Mouse (Mus musculus): ENCODE measurements at regions not wholly inside any gene's neighbourhood (a gene's known extent, or its start where the extent isn't known, plus 50 kb on each side); places are given as distances from the start of the nearest gene placed in this dataset.

DNA sequence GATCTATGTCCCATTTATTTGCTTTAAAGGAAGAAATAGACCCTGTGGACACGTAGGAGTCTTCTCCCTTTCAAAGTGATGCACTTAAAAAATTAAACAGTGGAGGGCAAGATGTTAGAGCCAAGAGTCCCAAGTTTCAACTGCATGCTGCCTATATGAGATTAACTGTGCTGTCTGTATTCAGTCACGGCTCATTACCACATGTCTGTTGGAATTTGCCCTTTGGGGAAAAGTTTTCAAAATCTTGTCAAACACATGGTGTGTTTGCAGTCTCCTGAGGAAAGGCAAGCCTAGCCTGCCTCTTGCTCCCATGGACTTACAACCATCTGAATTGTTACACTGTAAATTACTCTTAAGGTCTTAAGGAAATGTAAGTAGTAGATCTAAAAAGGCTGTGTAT, 211.9 kb upstream of the Gimd1 start:
- H3K27ac ChIP-seq = no peak overlapping the region
- no peak overlapping the region for H3K4me3 ChIP-seq
- WGBS = 45% methylated on average over 2 of the region's 2 CpGs
- no peaks in the 10 kb centered on the region for H3K27me3 ChIP-seq
- ATAC-seq (ENCODE audit: low FRiP score, low read depth) = no peak
- no peak overlapping the region for H3K9ac ChIP-seq
- H3K4me2 ChIP-seq (replicated peaks) = no peak overlapping the region
- peaks cover 17% of the 10 kb centered on the region for H3K4me1 ChIP-seq
- no peaks in the 10 kb centered on the region for H3K36me3 ChIP-seq
- no peaks in the 10 kb centered on the region for H3K9me3 ChIP-seq

DNA sequence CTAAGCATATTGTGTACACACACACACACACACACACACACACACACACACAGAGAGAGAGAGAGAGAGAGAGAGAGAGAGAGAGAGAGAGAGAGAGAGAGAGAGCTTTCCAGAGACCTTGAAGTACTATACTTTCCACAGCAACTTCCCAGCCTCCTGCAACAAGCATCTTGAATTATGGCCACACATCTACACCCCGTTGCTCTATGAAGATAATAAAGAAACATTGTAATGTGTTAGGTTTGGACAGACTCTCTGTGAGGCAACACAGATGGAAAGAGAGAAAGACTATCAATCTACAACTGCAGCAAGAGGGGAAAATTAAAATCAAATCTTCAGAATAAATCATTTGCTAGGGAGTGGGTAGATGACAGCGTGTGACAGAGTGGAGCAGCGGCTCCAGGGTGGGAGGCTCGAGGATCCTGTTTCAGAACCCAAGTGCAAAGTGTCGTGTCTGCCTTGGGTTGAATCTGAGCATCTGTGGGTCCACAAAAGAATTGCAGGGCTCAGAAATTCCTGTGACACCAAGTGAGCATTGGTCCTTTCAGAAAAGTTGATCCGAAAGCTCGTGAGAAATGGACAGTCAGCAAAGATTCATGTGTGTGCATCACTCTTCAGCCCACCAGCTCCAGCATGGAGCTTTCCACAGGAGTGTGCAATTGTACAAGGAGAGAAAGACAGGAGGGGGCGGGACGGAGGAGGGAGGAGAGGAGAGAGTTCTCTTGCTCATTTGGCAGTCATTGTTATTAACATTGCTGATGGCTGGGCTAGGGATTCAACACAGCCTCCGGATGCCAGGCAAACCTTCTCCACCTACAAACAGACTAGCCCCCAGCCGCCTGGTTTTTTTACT, 203.6 kb upstream of the Gimd1 start:
- Histone ChIP-seq H3K36me3 (no peaks in the 10 kb centered on the region), H3K4me2 (replicated peaks) (no peak overlapping the region)

GRCm38 (mm10) chr3:132427244-132427643, 202.4 kb upstream of the Gimd1 start:
- H3K27ac ChIP-seq = peak overlapping the region; percentile 39; the same call in 1 of the 2 replicates
- H3K27me3 ChIP-seq = no peaks in the 10 kb centered on the region
- no peaks in the 10 kb centered on the region for H3K36me3 ChIP-seq
- 0 out of 2 replicates have a peak, but pooled peaks have one; percentile 26 for ATAC-seq (ENCODE audit: low FRiP score, low read depth)
- no peak overlapping the region for H3K9ac ChIP-seq
- H3K4me1 ChIP-seq = peaks cover 28% of the 10 kb centered on the region
- no peak overlapping the region for H3K4me2 ChIP-seq (replicated peaks)
- 27% methylated on average over 9 of the region's 9 CpGs for WGBS
- no peaks in the 10 kb centered on the region for H3K9me3 ChIP-seq
- no peak overlapping the region for H3K4me3 ChIP-seq

More for the DNA sequence above, 203.6 kb upstream of the Gimd1 start:
- 0 out of 2 replicates have a peak, but pooled peaks have one; percentile 49 for ATAC-seq (ENCODE audit: low FRiP score, low read depth)
- Histone ChIP-seq H3K4me3 (no peak overlapping the region), H3K9me3 (no peaks in the 10 kb centered on the region), H3K27ac (peak overlapping the region; percentile 33; the same call in 1 of the 2 replicates), H3K4me1 (peaks cover 28% of the 10 kb centered on the region), H3K27me3 (no peaks in the 10 kb centered on the region), H3K9ac (no peak overlapping the region)
- WGBS = 48% methylated on average over 11 of the region's 11 CpGs

DNA sequence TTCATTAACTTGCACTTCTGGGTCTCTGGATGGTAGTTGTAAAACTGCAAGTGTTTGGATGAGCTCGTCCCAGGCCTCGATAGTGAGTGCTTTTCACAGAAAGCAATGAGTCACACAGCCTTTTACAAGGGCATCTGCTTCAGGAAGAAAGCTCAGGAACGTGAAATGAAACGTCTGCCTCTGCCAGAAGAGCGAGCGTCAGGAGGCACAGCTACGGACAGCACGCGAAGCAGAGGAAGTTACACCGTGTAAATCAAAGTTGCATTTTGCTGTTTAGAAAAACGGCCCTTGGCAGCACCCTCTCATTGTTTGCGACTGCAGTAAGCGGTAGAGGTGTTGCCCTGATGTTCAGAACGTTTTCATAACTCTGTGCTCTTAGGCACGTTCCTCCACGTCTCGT, 201.5 kb upstream of the Gimd1 start:
- peaks cover 28% of the 10 kb centered on the region for H3K4me1 ChIP-seq
- H3K9me3 ChIP-seq = no peaks in the 10 kb centered on the region
- H3K27ac ChIP-seq = no peak overlapping the region
- H3K27me3 ChIP-seq = no peaks in the 10 kb centered on the region
- peak overlapping the region; percentile 43 for H3K4me2 ChIP-seq (replicated peaks)
- no peak overlapping the region for H3K4me3 ChIP-seq
- no peaks in the 10 kb centered on the region for H3K36me3 ChIP-seq
- H3K9ac ChIP-seq = no peak overlapping the region
- ATAC-seq (ENCODE audit: low FRiP score, low read depth) = peak; percentile 77; the same call in 1 of the 2 replicates
- WGBS = 23% methylated on average over 17 of the region's 17 CpGs

GRCm38 (mm10) chr3:132431805-132432204, 197.8 kb upstream of the Gimd1 start:
- Histone ChIP-seq H3K4me3 (no peak overlapping the region), H3K27ac (no peak overlapping the region), H3K9me3 (no peaks in the 10 kb centered on the region), H3K9ac (no peak overlapping the region), H3K36me3 (no peaks in the 10 kb centered on the region), H3K4me1 (peaks cover 14% of the 10 kb centered on the region), H3K27me3 (no peaks in the 10 kb centered on the region), H3K4me2 (replicated peaks) (no peak overlapping the region)
- ATAC-seq (ENCODE audit: low FRiP score, low read depth) = no peak

- Histone ChIP-seq H3K4me3 (no peak overlapping the region), H3K4me2 (replicated peaks) (no peak overlapping the region), H3K9me3 (no peaks in the 10 kb centered on the region), H3K9ac (no peak overlapping the region), H3K4me1 (0 out of 2 replicates have a peak, but pooled peaks cover 3% of the 10 kb centered on the region), H3K27ac (no peak overlapping the region), H3K27me3 (no peaks in the 10 kb centered on the region), H3K36me3 (no peaks in the 10 kb centered on the region)
- no peak for ATAC-seq (ENCODE audit: low FRiP score, low read depth)
- 89% methylated on average over 6 of the region's 6 CpGs for WGBS
These were observed 188.4 kb upstream of the Gimd1 start for GRCm38 (mm10) chr3:132441226-132441625.

DNA sequence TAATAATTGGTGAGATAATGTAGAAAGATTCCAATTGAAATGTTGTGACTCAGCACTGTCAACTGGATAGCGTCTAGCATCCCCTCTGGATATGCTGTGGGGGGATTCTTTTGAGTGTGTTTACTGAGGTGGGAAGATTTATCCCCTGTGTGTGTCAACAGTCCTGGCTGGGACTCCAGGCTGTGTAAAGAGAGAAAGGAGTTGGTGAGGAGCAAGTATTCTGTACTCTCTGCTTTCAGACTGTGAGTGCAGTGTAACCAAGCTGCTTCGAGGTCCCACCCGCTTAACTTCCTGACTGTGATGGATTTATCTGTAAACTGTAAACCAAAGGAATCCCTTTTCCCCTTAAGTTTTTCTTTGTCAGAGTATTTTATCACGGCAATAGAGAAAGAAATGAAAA, 175.7 kb upstream of the Gimd1 start:
- Histone ChIP-seq H3K27ac (no peak overlapping the region), H3K4me2 (replicated peaks) (no peak overlapping the region), H3K9me3 (no peaks in the 10 kb centered on the region), H3K4me1 (no peaks in the 10 kb centered on the region), H3K9ac (no peak overlapping the region), H3K27me3 (no peaks in the 10 kb centered on the region), H3K36me3 (no peaks in the 10 kb centered on the region), H3K4me3 (no peak overlapping the region)
- no peak for ATAC-seq (ENCODE audit: low FRiP score, low read depth)
- WGBS = 70% methylated on average over 4 of the region's 4 CpGs

- H3K4me3 ChIP-seq = no peak overlapping the region
These were observed 167.2 kb upstream of the Gimd1 start for GRCm38 (mm10) chr3:132462348-132462959.

DNA sequence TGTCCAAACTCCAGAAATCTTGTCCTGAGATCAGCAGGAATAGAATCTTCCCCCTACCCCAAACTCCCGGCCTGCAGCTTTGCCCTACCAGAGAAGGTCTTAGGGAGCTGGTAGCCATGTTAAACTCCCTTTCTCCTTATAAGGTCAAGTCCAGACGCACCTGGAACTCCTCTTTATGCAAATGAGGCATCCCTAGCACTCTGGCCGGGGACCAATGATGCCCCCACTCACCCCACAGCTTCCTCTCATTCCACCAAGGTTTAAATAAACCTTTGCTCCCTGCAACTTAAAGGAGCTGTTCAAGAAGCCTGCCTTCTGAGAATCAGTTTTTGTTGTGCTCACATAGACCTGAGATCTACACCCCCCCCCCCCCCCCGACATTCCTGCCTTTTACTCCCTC, 158.6 kb upstream of the Gimd1 start:
- no peak overlapping the region for H3K4me3 ChIP-seq
- ATAC-seq (ENCODE audit: low FRiP score, low read depth) = no peak
- 50% methylated on average over 4 of the region's 4 CpGs for WGBS
- no peaks in the 10 kb centered on the region for H3K4me1 ChIP-seq
- H3K27ac ChIP-seq = no peak overlapping the region
- H3K9me3 ChIP-seq = no peaks in the 10 kb centered on the region
- H3K27me3 ChIP-seq = no peaks in the 10 kb centered on the region
- H3K4me2 ChIP-seq (replicated peaks) = no peak overlapping the region
- H3K9ac ChIP-seq = no peak overlapping the region
- H3K36me3 ChIP-seq = no peaks in the 10 kb centered on the region

More at GRCm38 (mm10) chr3:132462348-132462959, 167.2 kb upstream of the Gimd1 start:
- Histone ChIP-seq H3K9ac (no peak overlapping the region), H3K4me2 (replicated peaks) (no peak overlapping the region), H3K27me3 (no peaks in the 10 kb centered on the region), H3K9me3 (no peaks in the 10 kb centered on the region), H3K4me1 (no peaks in the 10 kb centered on the region), H3K27ac (no peak overlapping the region), H3K36me3 (no peaks in the 10 kb centered on the region)
- ATAC-seq (ENCODE audit: low FRiP score, low read depth) = no peak
- 77% methylated on average over 5 of the region's 5 CpGs for WGBS

DNA sequence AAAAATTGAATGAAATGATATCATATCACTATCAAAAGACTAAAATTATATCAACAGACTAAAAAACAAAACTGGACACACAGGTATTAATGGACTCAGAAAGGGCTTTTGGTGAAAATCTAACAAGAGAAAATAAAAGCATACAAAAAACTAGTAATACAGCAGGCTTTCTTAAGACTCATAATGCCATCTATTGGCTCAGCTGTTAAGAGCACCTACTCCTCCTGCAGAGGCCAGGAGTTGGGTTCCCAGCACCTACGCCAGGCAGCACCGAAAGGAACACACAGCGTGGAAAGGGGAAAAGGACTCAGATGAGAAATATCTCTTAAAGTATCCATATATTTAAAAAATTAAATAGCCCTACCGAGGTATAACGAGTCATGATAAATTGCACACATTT, 151.9 kb upstream of the Gimd1 start:
- Histone ChIP-seq H3K9me3 (no peaks in the 10 kb centered on the region), H3K36me3 (no peaks in the 10 kb centered on the region), H3K4me1 (no peaks in the 10 kb centered on the region), H3K4me3 (no peak overlapping the region), H3K27ac (no peak overlapping the region), H3K4me2 (replicated peaks) (no peak overlapping the region), H3K9ac (no peak overlapping the region), H3K27me3 (no peaks in the 10 kb centered on the region)
- no peak for ATAC-seq (ENCODE audit: low FRiP score, low read depth)
- 89% methylated on average over 5 of the region's 5 CpGs for WGBS

DNA sequence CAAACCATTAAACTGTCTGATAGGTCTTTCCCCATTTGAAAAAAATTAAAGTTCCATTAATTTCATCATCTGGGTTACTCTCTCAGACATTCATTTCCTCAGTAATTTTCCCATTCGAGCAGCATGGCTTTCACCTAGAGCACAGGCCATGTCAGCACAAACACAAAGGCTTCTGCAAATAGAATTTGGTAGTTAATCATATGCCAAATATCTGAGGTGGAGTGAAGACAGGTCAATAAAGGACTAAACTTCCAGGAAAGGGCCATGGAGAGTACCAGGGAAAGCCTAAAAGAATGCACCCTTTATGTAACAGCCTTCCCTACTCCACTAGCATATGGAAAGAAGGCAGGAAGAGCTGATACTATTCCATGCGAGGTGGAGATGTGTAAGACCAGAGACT, 150.3 kb upstream of the Gimd1 start:
- no peaks in the 10 kb centered on the region for H3K27me3 ChIP-seq
- ATAC-seq (ENCODE audit: low FRiP score, low read depth) = no peak
- no peak overlapping the region for H3K4me2 ChIP-seq (replicated peaks)
- H3K27ac ChIP-seq = no peak overlapping the region
- 72% methylated on average over 2 of the region's 2 CpGs for WGBS
- H3K9ac ChIP-seq = no peak overlapping the region
- H3K9me3 ChIP-seq = no peaks in the 10 kb centered on the region
- H3K4me1 ChIP-seq = no peaks in the 10 kb centered on the region
- no peaks in the 10 kb centered on the region for H3K36me3 ChIP-seq
- H3K4me3 ChIP-seq = no peak overlapping the region

GRCm38 (mm10) chr3:132484814-132485213, 144.8 kb upstream of the Gimd1 start:
- Histone ChIP-seq H3K4me1 (no peaks in the 10 kb centered on the region), H3K9me3 (no peaks in the 10 kb centered on the region), H3K36me3 (no peaks in the 10 kb centered on the region), H3K4me3 (no peak overlapping the region), H3K9ac (no peak overlapping the region), H3K27ac (no peak overlapping the region), H3K27me3 (no peaks in the 10 kb centered on the region), H3K4me2 (replicated peaks) (no peak overlapping the region)
- WGBS = 80% methylated on average over 2 of the region's 2 CpGs
- ATAC-seq (ENCODE audit: low FRiP score, low read depth) = peak; percentile 40; the same call in 1 of the 2 replicates
